Mouse (Mus musculus): Measurements from ENCODE around the gene Sipa1l1. TPM values are rescaled to one million over a fixed set of nuclear protein-coding genes. Genes with fewer than 3 reads are reported as not detected.

Gene Sipa1l1
- polyA plus RNA-seq, 1 experiment from 2014 or later: 26.4 TPM

DNA sequence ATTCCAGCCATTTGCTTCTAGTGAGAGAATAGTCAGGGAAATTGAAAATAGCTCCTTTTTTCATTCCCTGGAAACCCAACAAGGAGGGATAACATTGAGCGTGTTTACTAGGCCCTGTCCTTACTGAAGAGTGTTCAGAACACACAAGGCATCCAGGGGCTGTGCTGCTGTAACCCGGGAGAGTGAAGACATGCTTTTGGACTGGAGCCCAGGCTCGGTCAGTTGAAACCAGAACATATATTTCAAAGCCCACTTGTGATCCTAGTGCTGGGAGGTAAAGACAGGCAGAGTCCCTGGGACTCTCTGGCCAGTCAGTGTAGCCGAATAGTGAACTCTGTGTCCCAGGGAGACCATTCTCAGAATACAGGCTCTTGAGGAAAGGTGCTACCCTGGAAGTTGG, 68.8 kb downstream of the Sipa1l1 start:
- no peak overlapping the region for H3K9ac ChIP-seq
- no peaks in the 10 kb centered on the region for H3K27me3 ChIP-seq (replicated peaks)
- H3K4me3 ChIP-seq (replicated peaks): no peak overlapping the region
- no peak overlapping the region for H3K27ac ChIP-seq
- no peaks in the 10 kb centered on the region for H3K4me1 ChIP-seq
- no peaks in the 10 kb centered on the region for H3K9me3 ChIP-seq
- ATAC-seq (ENCODE audit: insufficient read depth, low FRiP score, low read depth): 0 out of 2 replicates have a peak, but pooled peaks have one; percentile 7
- WGBS: 42% methylated on average over 4 of the region's 4 CpGs
- no peaks in the 10 kb centered on the region for H3K36me3 ChIP-seq
- H3K4me2 ChIP-seq: no peak overlapping the region

DNA sequence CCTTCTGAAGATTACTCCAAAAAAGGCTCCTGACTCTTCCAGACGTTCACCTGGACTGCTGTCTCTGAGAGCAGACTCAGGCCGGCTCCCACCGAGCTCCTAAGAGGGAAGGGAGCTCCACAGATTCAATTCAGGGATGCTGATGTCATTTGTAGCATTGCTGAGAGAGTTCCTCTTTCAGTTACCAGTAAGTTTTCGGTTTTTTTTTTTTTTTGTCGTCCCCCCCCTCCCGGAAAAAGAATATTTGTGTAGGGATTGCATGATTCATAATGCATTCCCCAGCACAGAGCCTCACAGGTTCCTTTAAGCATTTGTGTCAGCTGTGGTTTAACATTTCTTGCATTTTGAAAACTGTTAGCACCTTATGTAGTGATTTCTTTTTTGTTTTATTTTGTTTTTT, 71.6 kb downstream of the Sipa1l1 start:
- Histone ChIP-seq H3K4me3 (replicated peaks) (no peak overlapping the region), H3K27ac (no peak overlapping the region), H3K9me3 (no peaks in the 10 kb centered on the region), H3K4me1 (no peaks in the 10 kb centered on the region), H3K27me3 (replicated peaks) (no peaks in the 10 kb centered on the region), H3K9ac (no peak overlapping the region), H3K4me2 (no peak overlapping the region), H3K36me3 (no peaks in the 10 kb centered on the region)
- no peak for ATAC-seq (ENCODE audit: insufficient read depth, low FRiP score, low read depth)
- 66% methylated on average over 6 of the region's 6 CpGs for WGBS

DNA sequence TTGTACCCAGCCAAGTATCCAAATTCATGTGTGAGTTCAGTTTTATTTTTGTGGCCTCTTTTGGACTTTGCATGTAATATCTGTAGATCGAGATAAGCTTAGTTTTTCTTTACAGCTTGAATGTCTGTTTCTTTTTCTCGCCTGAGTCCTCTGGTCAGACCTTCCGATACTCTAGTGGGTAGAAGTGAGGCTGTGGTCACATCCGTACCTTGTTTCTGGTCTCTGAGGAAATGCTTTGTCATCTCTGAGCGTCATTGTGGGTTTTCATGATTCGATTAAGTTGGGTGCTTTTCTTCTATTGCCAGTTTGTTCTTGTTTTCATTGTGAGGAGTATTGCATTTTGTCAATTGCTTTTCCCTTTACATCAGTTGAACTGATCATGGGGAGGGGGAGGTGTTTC, 76.1 kb downstream of the Sipa1l1 start:
- no peak overlapping the region for H3K27ac ChIP-seq
- H3K4me2 ChIP-seq: no peak overlapping the region
- H3K4me1 ChIP-seq: no peaks in the 10 kb centered on the region
- no peaks in the 10 kb centered on the region for H3K27me3 ChIP-seq (replicated peaks)
- no peaks in the 10 kb centered on the region for H3K9me3 ChIP-seq
- H3K4me3 ChIP-seq (replicated peaks): no peak overlapping the region
- H3K9ac ChIP-seq: no peak overlapping the region
- H3K36me3 ChIP-seq: no peaks in the 10 kb centered on the region
- 79% methylated on average over 6 of the region's 6 CpGs for WGBS
- no peak for ATAC-seq (ENCODE audit: insufficient read depth, low FRiP score, low read depth)

DNA sequence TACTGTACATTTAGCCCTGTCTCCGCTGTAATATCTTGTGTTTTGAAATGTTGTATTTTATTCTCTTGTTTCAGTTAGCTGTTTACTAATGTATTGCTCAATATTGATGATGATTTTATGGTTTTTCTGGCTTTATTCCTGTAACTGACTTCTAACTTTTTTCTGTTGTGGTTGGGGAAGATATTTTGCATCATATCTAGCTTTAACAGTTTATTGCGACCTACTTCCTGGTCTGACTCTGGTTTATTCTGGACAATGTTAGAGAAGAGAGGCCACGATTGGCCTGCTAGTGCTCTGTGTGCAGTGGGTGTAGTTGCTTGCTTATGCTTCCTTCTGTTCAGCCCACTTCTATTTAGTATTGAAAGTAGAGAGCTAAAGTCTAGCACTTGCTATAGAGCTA, 77.3 kb downstream of the Sipa1l1 start:
- WGBS: 47% methylated on average over 3 of the region's 3 CpGs
- peak overlapping the region; percentile 52; the same call in 1 of the 2 replicates for H3K27ac ChIP-seq
- no peaks in the 10 kb centered on the region for H3K27me3 ChIP-seq (replicated peaks)
- no peak overlapping the region for H3K4me3 ChIP-seq (replicated peaks)
- H3K4me2 ChIP-seq: no peak overlapping the region
- ATAC-seq (ENCODE audit: insufficient read depth, low FRiP score, low read depth): no peak; the same call in 1 of the 2 replicates
- H3K9me3 ChIP-seq: no peaks in the 10 kb centered on the region
- no peaks in the 10 kb centered on the region for H3K36me3 ChIP-seq
- no peaks in the 10 kb centered on the region for H3K4me1 ChIP-seq
- H3K9ac ChIP-seq: no peak overlapping the region

DNA sequence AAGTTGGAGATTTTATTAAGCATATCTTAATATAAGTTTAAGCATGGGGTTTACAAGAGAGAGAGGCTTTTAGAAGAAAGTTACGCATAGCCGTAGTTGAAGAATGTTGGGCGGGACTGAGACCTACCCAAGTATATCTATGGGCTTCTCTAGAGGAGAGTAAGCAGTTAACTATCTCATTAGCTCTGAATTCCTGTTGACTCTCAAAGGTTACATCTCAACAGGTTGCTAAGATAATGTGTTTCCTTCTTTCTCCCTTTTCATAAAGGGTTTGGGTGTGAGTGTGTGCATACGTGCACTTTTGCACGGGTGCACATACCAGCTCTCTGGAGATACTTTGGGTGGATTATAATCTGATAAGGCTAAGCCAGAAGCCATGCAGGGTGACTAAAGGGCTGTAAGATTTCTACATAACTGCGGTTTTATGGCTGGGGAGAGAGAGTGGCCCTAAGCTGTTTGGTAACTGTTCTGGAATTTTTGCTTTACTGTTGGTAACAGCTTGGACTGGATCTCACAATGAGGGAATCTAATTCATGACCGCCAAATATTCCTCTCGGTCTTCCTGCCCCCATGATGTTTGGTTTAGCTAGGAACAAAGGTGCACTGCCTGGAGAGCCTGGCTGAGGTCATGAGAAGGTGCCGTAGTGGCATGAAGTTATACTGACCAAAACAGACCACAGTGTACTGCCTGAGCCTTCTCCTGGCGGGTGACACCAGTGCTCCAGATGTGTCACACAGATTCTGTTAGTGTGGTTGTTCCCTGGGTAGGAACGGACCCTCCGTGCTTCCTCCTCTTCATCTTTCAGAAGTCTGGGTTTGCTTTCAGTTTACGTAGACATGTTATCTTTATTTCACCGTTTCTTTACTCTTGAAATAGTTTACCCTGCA, 78.5 kb downstream of the Sipa1l1 start:
- no peak for ATAC-seq (ENCODE audit: insufficient read depth, low FRiP score, low read depth)
- Histone ChIP-seq H3K4me3 (replicated peaks) (no peak overlapping the region), H3K27ac (no peak overlapping the region)

DNA sequence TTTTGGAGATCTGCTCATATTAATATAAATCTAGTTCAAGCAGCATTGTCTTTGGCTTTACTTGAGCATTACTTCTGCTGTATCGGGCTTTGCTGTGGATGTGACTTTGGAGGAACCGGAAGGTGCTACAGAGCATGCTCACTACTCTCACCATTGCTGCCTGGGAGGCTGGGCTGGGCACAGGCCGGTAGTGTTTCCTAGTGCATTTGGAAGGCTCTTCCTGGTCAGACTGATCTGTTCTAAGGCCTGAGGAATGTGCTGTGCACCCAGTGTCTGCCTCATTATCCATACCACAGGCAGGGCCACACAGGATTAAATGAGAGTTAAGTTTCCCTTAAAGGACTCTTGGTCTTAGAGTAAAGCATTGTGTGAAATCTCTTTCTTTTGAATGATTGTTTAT, 79.4 kb downstream of the Sipa1l1 start:
- Histone ChIP-seq H3K36me3 (no peaks in the 10 kb centered on the region), H3K9me3 (no peaks in the 10 kb centered on the region), H3K9ac (no peak overlapping the region), H3K27me3 (replicated peaks) (no peaks in the 10 kb centered on the region), H3K4me1 (no peaks in the 10 kb centered on the region), H3K4me2 (no peak overlapping the region), H3K4me3 (replicated peaks) (no peak overlapping the region), H3K27ac (no peak overlapping the region)
- ATAC-seq (ENCODE audit: insufficient read depth, low FRiP score, low read depth): no peak
- 84% methylated on average over 3 of the region's 3 CpGs for WGBS

More for the DNA sequence above, 78.5 kb downstream of the Sipa1l1 start:
- Histone ChIP-seq H3K9me3 (no peaks in the 10 kb centered on the region), H3K4me2 (no peak overlapping the region), H3K36me3 (no peaks in the 10 kb centered on the region), H3K9ac (no peak overlapping the region), H3K4me1 (no peaks in the 10 kb centered on the region), H3K27me3 (replicated peaks) (no peaks in the 10 kb centered on the region)
- whole genome bisulfite sequencing: 79% methylated on average over 14 of the region's 14 CpGs

DNA sequence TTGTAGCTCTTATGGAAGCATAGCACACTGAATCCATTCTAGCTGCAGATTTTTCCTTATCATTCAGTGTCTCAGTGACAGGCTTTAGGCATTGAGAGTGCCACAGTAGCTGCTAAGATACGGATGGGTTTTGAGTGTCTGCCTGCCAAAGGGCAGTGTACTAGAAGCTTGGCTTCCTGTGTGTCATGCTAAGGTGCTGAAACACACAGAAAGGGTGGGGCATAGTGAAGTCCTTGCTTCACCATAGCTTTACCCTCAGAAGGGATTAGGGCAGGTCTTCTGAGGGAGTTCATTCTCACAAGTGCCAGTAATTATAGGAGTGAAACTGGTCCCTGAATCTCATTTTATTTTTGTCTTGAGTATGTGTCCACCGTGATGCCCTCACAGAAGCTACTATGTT, 82.2 kb downstream of the Sipa1l1 start:
- Histone ChIP-seq H3K4me1 (peaks cover 3% of the 10 kb centered on the region; the same call in 1 of the 2 replicates), H3K36me3 (no peaks in the 10 kb centered on the region), H3K9me3 (no peaks in the 10 kb centered on the region), H3K9ac (no peak overlapping the region), H3K4me2 (no peak overlapping the region), H3K27me3 (replicated peaks) (no peaks in the 10 kb centered on the region), H3K27ac (no peak overlapping the region), H3K4me3 (replicated peaks) (no peak overlapping the region)
- ATAC-seq (ENCODE audit: insufficient read depth, low FRiP score, low read depth): no peak
- 89% methylated on average over 2 of the region's 2 CpGs for WGBS

DNA sequence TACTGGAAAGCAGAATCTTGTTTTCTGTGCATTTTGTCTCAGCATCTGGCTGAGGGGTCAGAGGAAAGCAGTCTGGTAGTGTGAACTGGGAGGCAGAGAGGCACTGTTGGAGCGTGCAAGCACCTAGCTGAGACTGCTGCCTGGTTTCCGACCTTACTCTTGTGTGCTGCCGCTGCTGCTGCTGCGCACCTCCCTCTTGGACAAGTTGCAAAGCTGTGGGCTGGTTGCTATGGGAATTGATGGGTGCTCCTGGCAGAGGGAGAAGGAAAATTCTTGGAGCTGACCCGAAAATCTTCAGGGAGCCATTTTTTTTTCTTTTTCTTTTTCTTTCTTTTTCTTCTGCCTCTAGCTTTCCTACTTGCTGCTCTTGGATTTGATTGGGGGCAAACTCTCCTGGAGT, 85.0 kb downstream of the Sipa1l1 start:
- Histone ChIP-seq H3K9ac (no peak overlapping the region), H3K4me3 (replicated peaks) (no peak overlapping the region), H3K9me3 (no peaks in the 10 kb centered on the region), H3K27me3 (replicated peaks) (no peaks in the 10 kb centered on the region), H3K4me1 (peaks cover 3% of the 10 kb centered on the region; the same call in 1 of the 2 replicates), H3K36me3 (no peaks in the 10 kb centered on the region), H3K27ac (no peak overlapping the region), H3K4me2 (no peak overlapping the region)
- WGBS: 65% methylated on average over 5 of the region's 5 CpGs
- ATAC-seq (ENCODE audit: insufficient read depth, low FRiP score, low read depth): no peak

DNA sequence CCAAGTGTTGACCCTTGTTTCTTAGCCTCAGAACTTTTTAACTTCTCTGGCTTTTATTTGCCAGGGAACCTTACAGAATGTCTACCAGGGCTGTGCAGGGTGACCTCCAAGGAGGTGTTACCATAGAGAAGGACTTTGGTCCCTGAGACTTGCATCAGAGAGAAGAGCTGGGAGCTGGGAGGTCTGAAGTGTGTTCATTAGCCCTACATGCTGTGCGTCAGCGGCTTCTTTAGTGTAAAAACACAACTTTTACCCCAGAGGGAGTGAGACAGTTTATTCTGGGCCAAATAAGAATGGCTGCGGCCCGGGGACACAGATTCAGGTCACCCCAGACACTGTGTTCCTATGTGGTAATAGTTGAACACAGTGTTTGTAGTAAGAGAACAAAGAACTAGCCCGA, 86.9 kb downstream of the Sipa1l1 start:
- Histone ChIP-seq H3K27me3 (replicated peaks) (no peaks in the 10 kb centered on the region), H3K9ac (no peak overlapping the region), H3K4me2 (no peak overlapping the region), H3K4me3 (replicated peaks) (no peak overlapping the region), H3K9me3 (no peaks in the 10 kb centered on the region), H3K27ac (no peak overlapping the region), H3K36me3 (no peaks in the 10 kb centered on the region), H3K4me1 (peaks cover 3% of the 10 kb centered on the region; the same call in 1 of the 2 replicates)
- 85% methylated on average over 5 of the region's 5 CpGs for WGBS
- ATAC-seq (ENCODE audit: insufficient read depth, low FRiP score, low read depth): no peak

DNA sequence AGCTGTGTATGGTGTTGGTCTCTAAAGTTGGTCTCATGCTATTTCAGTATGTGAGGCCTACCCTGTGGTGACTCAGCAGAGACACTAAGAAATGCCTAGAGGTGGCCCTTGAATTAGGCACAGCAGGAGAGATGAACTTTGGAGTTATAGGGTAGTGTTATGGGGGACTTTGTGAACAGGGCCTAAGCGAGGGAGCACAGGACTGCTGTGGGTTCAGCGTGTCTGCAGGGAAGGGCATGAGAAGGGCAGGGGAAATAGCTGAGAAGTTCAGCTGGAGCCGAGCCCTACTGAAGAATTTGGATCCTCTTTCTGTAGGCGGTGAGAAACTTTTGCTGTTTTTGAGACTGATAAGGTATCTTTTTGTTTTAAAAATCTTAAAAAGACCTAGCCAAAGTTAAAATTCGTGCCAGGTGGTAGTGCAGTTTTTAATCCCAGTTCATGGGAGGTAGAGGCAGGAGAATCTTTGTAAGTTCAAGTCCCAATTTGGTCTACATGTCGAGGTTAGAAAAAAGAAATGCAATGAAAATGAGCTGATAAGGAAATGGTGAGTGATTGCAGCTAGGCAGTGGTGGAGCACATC, 87.9 kb downstream of the Sipa1l1 start:
- no peak overlapping the region for H3K4me2 ChIP-seq
- ATAC-seq (ENCODE audit: insufficient read depth, low FRiP score, low read depth): no peak
- no peak overlapping the region for H3K4me3 ChIP-seq (replicated peaks)
- H3K27ac ChIP-seq: no peak overlapping the region
- 82% methylated on average over 6 of the region's 6 CpGs for WGBS
- peaks cover 3% of the 10 kb centered on the region; the same call in 1 of the 2 replicates for H3K4me1 ChIP-seq
- no peaks in the 10 kb centered on the region for H3K27me3 ChIP-seq (replicated peaks)
- H3K9ac ChIP-seq: no peak overlapping the region
- H3K9me3 ChIP-seq: no peaks in the 10 kb centered on the region
- H3K36me3 ChIP-seq: no peaks in the 10 kb centered on the region

DNA sequence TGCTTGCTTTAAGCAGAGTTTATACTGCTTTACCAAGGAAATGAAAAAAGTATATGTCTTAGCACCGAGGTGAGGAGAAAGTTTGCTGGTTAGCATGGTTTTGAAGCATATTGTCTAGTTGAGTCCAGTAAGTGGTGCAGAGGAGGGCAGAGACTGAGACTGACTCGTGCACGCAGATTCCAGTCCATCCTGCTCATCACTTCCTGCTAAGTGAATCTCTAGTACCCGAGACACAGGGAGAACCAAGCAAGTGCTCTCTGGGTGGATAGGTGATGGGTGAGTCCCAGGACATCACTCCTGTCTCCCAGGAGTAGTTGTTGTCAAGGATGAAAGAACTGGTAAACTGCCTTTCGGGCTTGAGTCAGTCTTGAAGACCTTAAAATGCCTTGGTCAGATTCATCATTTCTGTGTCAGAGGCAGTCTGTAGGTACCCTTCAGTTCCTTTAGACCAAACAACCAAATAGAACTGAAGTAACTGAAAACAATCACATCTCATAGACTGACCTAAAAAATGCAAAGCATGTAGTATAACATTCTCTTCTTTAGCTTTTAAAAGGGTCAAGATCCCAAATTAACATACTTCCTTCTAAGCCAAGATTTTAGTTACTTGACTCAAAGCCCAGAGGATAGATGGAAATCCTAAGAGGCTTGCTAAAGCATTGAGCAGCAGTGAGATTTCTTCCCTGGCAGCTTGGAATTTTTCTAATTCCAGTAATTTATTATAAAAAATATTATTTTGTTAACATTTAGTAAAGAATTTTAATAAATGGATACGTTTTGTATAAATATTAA, 89.1 kb downstream of the Sipa1l1 start:
- no peak for ATAC-seq (ENCODE audit: insufficient read depth, low FRiP score, low read depth)
- Histone ChIP-seq H3K9me3 (no peaks in the 10 kb centered on the region), H3K27me3 (replicated peaks) (no peaks in the 10 kb centered on the region), H3K9ac (no peak overlapping the region), H3K36me3 (no peaks in the 10 kb centered on the region), H3K27ac (peak overlapping the region; percentile 64; the same call in 1 of the 2 replicates), H3K4me1 (peaks cover 3% of the 10 kb centered on the region; the same call in 1 of the 2 replicates), H3K4me3 (replicated peaks) (no peak overlapping the region), H3K4me2 (no peak overlapping the region)
- 67% methylated on average over 6 of the region's 6 CpGs for WGBS

DNA sequence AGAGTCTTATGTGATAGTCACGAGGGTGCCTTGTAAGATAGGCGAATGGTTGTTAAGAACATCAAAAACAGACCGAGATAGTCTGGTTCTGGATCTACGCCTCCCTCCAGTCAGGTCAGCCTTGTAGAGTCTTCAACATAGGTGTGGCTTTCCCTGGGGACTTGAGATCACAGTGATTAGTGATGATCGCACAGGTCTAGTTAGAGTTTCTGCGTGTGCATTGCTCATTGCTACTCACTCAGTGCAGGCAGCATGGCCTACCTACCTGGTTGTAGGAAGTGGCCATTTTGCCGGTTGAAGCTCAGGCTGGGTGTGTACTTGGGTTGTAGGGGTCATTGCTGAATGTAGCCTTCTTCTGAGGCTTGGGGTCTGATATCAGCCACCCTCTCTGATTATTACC, 94.3 kb downstream of the Sipa1l1 start:
- H3K9ac ChIP-seq: no peak overlapping the region
- H3K4me1 ChIP-seq: no peaks in the 10 kb centered on the region
- no peak for ATAC-seq (ENCODE audit: insufficient read depth, low FRiP score, low read depth)
- H3K36me3 ChIP-seq: no peaks in the 10 kb centered on the region
- H3K4me3 ChIP-seq (replicated peaks): no peak overlapping the region
- no peaks in the 10 kb centered on the region for H3K27me3 ChIP-seq (replicated peaks)
- no peaks in the 10 kb centered on the region for H3K9me3 ChIP-seq
- no peak overlapping the region for H3K27ac ChIP-seq
- H3K4me2 ChIP-seq: no peak overlapping the region
- WGBS: 85% methylated on average over 7 of the region's 7 CpGs

All from stomach, embryonic 15.5 days (tissue).